Mouse (Mus musculus) gastrocnemius, postnatal 4 days (tissue): ENCODE measurements around the gene Mlkl. TPM values are rescaled to one million over a fixed set of nuclear protein-coding genes. Genes with fewer than 3 reads are reported as not detected.

Source experiments
- total RNA-seq, 2 experiments: library from RNA; stranded (reverse); gene quantifications; 2 replicates each; pipeline ENCODE4 v1.2.3; 2021

Gene Mlkl
- total RNA-seq, 2 experiments from 2014 or later = 2.9 to 3.1 TPM

Other genes starting within 250 kb of the Mlkl start
- gene Clec18a, start 245.8 kb downstream of the Mlkl start, total RNA-seq = 1 to 10 TPM; 1.4 to 2.4 TPM
- 10 to 100 TPM; 43.0 to 49.6 TPM for gene Pdpr, start 243.5 kb downstream of the Mlkl start, total RNA-seq
- gene Glg1, start 79.0 kb downstream of the Mlkl start, total RNA-seq = 10 to 100 TPM; 90.1 to 92.8 TPM
- gene Rfwd3, start 38.0 kb downstream of the Mlkl start, total RNA-seq = 10 to 100 TPM; 18.6 to 18.7 TPM
- 1 to 10 TPM; 3.9 to 4.2 TPM for gene Fa2h, start 55.6 kb upstream of the Mlkl start, total RNA-seq
- gene Wdr59, start 183.9 kb upstream of the Mlkl start, total RNA-seq = 10 to 100 TPM; 13.0 to 13.3 TPM
- 10 to 100 TPM; 69.2 to 70.8 TPM for gene Znrf1, start 197.9 kb upstream of the Mlkl start, total RNA-seq